Mouse (Mus musculus) liver, embryonic 11.5 days (tissue): ENCODE measurements around the gene Ikzf3. TPM values are rescaled to one million over a fixed set of nuclear protein-coding genes. Genes with fewer than 3 reads are reported as not detected.

Source experiments
- ATAC-seq: fragments of 200-750 bp; cut with Nextera tagmentation; replicated peaks from 2 replicates; pipeline ENCODE4 v1.8.0; 2017; ENCODE audit warnings: moderate number of reproducible peaks, mild to moderate bottlenecking, moderate TSS enrichment, moderate library complexity; ENCODE audit not compliant: low FRiP score
- DNase-seq: peaks from one replicate; pipeline ENCODE4 v3.0.0-alpha.2; 2017; ENCODE audit warnings: low spot score
- H3K27ac ChIP-seq: fragments of 300-500 bp; sonication (generic); 2 replicates; pipeline ENCODE4 v1.5.1; 2014; ENCODE audit warnings: mild to moderate bottlenecking, low read depth, low read length, control low read depth
- H3K27me3 ChIP-seq: fragments of 300-500 bp; sonication (generic); replicated peaks from 2 replicates; pipeline ENCODE4 v1.6.1; 2014; ENCODE audit warnings: low read length, mixed read lengths; ENCODE audit not compliant: control insufficient read depth, insufficient read depth
- H3K36me3 ChIP-seq: fragments of 300-500 bp; sonication (generic); 2 replicates; pipeline ENCODE4 v1.6.1; 2014; ENCODE audit warnings: mild to moderate bottlenecking, low read length, moderate library complexity, mixed read lengths; ENCODE audit not compliant: control insufficient read depth, insufficient read depth
- H3K4me1 ChIP-seq: fragments of 300-500 bp; sonication (generic); replicated peaks from 2 replicates; pipeline ENCODE4 v1.6.1; 2014; ENCODE audit warnings: low read length, mixed read lengths; ENCODE audit not compliant: control insufficient read depth, insufficient read depth
- H3K4me2 ChIP-seq: fragments of 300-500 bp; sonication (generic); 2 replicates; pipeline ENCODE4 v1.6.1; 2014; ENCODE audit warnings: mild to moderate bottlenecking, control low read depth, moderate library complexity
- H3K4me3 ChIP-seq: fragments of 300-500 bp; sonication (generic); 2 replicates; pipeline ENCODE4 v1.5.1; 2014; ENCODE audit warnings: low read depth, low read length, control low read depth
- H3K9ac ChIP-seq: fragments of 300-500 bp; sonication (generic); 2 replicates; pipeline ENCODE4 v1.6.1; 2014; ENCODE audit warnings: low read depth, low read length, control low read depth
- H3K9me3 ChIP-seq: fragments of 300-500 bp; sonication (generic); 2 replicates; pipeline ENCODE4 v1.6.1; 2016; ENCODE audit warnings: low read length, inconsistent platforms, mixed read lengths; ENCODE audit not compliant: control insufficient read depth
- whole genome bisulfite sequencing: fragments of 180-500 bp; shearing (Covaris S2); extraction: QIAGEN DNeasy Blood & Tissue Kit; methylation state at CpG from one replicate; pipeline ENCODE4 v1.1.7; 2014; 5-methylcytosine and 5-hydroxymethylcytosine counted together
- polyA plus RNA-seq: library from polyadenylated mRNA; unstranded; fragments of >200 nt; fragmentation: Nextera tagmentation; extraction: Ambion mirVana; gene quantifications from 2 replicates; pipeline ENCODE4 v1.2.1, GENCODE M21; 2014

Gene Ikzf3
- polyA plus RNA-seq, 1 experiment from 2014 or later = 0.04 TPM

GRCm38 (mm10) chr11:98542553-98542952, 3.3 kb downstream of the Ikzf3 start:
- Histone ChIP-seq H3K4me2 (no peak overlapping the region), H3K4me1 (peaks cover 6% of the 10 kb centered on the region; the same call in 1 of the 2 replicates), H3K9ac (no peak overlapping the region), H3K4me3 (no peak overlapping the region), H3K36me3 (no peaks in the 10 kb centered on the region), H3K27me3 (peaks cover 51% of the 10 kb centered on the region), H3K27ac (no peak overlapping the region), H3K9me3 (no peaks in the 10 kb centered on the region)
- no peak for DNase-seq
- ATAC-seq = no peak
- 72% methylated on average over 8 of the region's 8 CpGs for WGBS

- Histone ChIP-seq H3K9ac (no peak overlapping the region), H3K4me3 (no peak overlapping the region), H3K27ac (no peak overlapping the region), H3K36me3 (no peaks in the 10 kb centered on the region), H3K4me2 (no peak overlapping the region), H3K9me3 (no peaks in the 10 kb centered on the region), H3K27me3 (peaks cover 28% of the 10 kb centered on the region), H3K4me1 (peaks cover under 1% of the 10 kb centered on the region; the same call in 1 of the 2 replicates)
- 75% methylated on average over 5 of the region's 5 CpGs for whole genome bisulfite sequencing
- ATAC-seq (no peak), DNase-seq (no peak)
Measured at GRCm38 (mm10) chr11:98540319-98540718, 5.5 kb downstream of the Ikzf3 start.

GRCm38 (mm10) chr11:98537480-98538034, 8.3 kb downstream of the Ikzf3 start:
- Histone ChIP-seq H3K27me3 (peaks cover 7% of the 10 kb centered on the region), H3K4me3 (no peak overlapping the region), H3K4me1 (no peaks in the 10 kb centered on the region), H3K9me3 (no peaks in the 10 kb centered on the region), H3K4me2 (no peak overlapping the region), H3K27ac (no peak overlapping the region), H3K9ac (no peak overlapping the region), H3K36me3 (no peaks in the 10 kb centered on the region)
- ATAC-seq = no peak
- DNase-seq = no peak

GRCm38 (mm10) chr11:98526824-98527461, 18.9 kb downstream of the Ikzf3 start:
- H3K9ac ChIP-seq = no peak overlapping the region
- no peaks in the 10 kb centered on the region for H3K4me1 ChIP-seq
- 77% methylated on average over 10 of the region's 10 CpGs for WGBS

GRCm38 (mm10) chr11:98525140-98525539, 20.7 kb downstream of the Ikzf3 start:
- H3K27ac ChIP-seq = no peak overlapping the region
- no peak overlapping the region for H3K9ac ChIP-seq
- H3K4me1 ChIP-seq = no peaks in the 10 kb centered on the region
- no peak for DNase-seq
- ATAC-seq = no peak
- H3K4me3 ChIP-seq = no peak overlapping the region
- no peak overlapping the region for H3K4me2 ChIP-seq
- WGBS = 48% methylated on average over 4 of the region's 4 CpGs
- no peaks in the 10 kb centered on the region for H3K36me3 ChIP-seq
- H3K27me3 ChIP-seq = 0 out of 2 replicates have a peak, but pooled peaks cover 2% of the 10 kb centered on the region
- no peaks in the 10 kb centered on the region for H3K9me3 ChIP-seq

More at GRCm38 (mm10) chr11:98526824-98527461, 18.9 kb downstream of the Ikzf3 start:
- Histone ChIP-seq H3K9me3 (no peaks in the 10 kb centered on the region), H3K27ac (no peak overlapping the region), H3K4me2 (no peak overlapping the region), H3K36me3 (no peaks in the 10 kb centered on the region), H3K4me3 (no peak overlapping the region), H3K27me3 (0 out of 2 replicates have a peak, but pooled peaks cover 2% of the 10 kb centered on the region)
- ATAC-seq (no peak), DNase-seq (no peak)

- Histone ChIP-seq H3K4me3 (no peak overlapping the region), H3K36me3 (no peaks in the 10 kb centered on the region), H3K4me2 (no peak overlapping the region), H3K27ac (no peak overlapping the region), H3K9me3 (no peaks in the 10 kb centered on the region), H3K9ac (no peak overlapping the region), H3K27me3 (no peaks in the 10 kb centered on the region), H3K4me1 (no peaks in the 10 kb centered on the region)
- ATAC-seq (no peak), DNase-seq (no peak)
- 62% methylated on average over 10 of the region's 10 CpGs for WGBS
Measured at GRCm38 (mm10) chr11:98520468-98520867, 25.4 kb downstream of the Ikzf3 start.

GRCm38 (mm10) chr11:98513356-98513936, 32.4 kb downstream of the Ikzf3 start:
- H3K36me3 ChIP-seq = no peaks in the 10 kb centered on the region
- no peak overlapping the region for H3K4me2 ChIP-seq
- H3K9me3 ChIP-seq = no peaks in the 10 kb centered on the region
- DNase-seq = no peak
- no peak overlapping the region for H3K9ac ChIP-seq
- H3K27me3 ChIP-seq = no peaks in the 10 kb centered on the region
- H3K27ac ChIP-seq = no peak overlapping the region
- 75% methylated on average over 6 of the region's 6 CpGs for WGBS
- H3K4me1 ChIP-seq = no peaks in the 10 kb centered on the region
- H3K4me3 ChIP-seq = no peak overlapping the region
- ATAC-seq = no peak

GRCm38 (mm10) chr11:98512881-98513280, 33.0 kb downstream of the Ikzf3 start:
- H3K4me3 ChIP-seq = no peak overlapping the region
- 87% methylated on average over 13 of the region's 13 CpGs for WGBS
- H3K27ac ChIP-seq = no peak overlapping the region

GRCm38 (mm10) chr11:98510125-98510524, 35.7 kb downstream of the Ikzf3 start:
- no peaks in the 10 kb centered on the region for H3K27me3 ChIP-seq
- WGBS = 81% methylated on average over 8 of the region's 8 CpGs
- no peak overlapping the region for H3K9ac ChIP-seq
- no peak overlapping the region for H3K27ac ChIP-seq
- no peaks in the 10 kb centered on the region for H3K4me1 ChIP-seq
- no peaks in the 10 kb centered on the region for H3K9me3 ChIP-seq
- H3K4me3 ChIP-seq = no peak overlapping the region
- ATAC-seq (no peak), DNase-seq (no peak)
- no peak overlapping the region for H3K4me2 ChIP-seq
- H3K36me3 ChIP-seq = no peaks in the 10 kb centered on the region

More at GRCm38 (mm10) chr11:98512881-98513280, 33.0 kb downstream of the Ikzf3 start:
- no peak overlapping the region for H3K9ac ChIP-seq
- H3K27me3 ChIP-seq = no peaks in the 10 kb centered on the region
- ATAC-seq = no peak
- no peaks in the 10 kb centered on the region for H3K36me3 ChIP-seq
- no peak for DNase-seq
- H3K9me3 ChIP-seq = no peaks in the 10 kb centered on the region
- no peaks in the 10 kb centered on the region for H3K4me1 ChIP-seq
- no peak overlapping the region for H3K4me2 ChIP-seq
